In the genomic region with DNA sequence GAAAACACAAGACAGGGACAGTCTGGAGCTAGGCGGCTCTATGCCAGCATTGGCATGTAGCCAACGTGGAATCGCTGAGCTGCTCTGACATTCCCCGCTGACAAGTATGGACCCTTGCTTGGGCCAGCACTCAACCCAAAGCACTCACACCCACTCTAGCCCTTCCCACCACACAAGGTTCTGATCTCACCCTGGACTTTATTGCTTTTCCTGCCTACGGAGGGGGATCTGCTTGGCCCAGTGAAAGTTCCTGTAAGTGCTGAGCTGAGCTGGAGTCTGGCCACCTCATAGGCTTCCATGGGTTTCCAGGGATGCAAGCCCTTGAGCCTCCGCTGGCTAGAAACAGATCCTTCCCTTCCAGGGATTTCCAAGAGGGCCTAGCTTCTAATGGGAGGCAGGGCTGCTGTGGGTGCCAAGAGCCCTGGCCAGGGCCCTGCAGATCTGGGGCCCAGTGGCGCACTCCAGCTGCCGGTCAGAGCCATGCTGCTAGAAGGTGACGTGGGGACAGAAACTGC, we compare ENCODE assay signal across 8 mouse cellular contexts. TPM values are rescaled to one million over a fixed set of nuclear protein-coding genes. Genes with fewer than 3 reads are reported as not detected.
DNase-seq lines count a peak whose midpoint lies in the region; ATAC-seq lines count a peak whose summit lies in the region.

No protein-coding gene starts in this region.

- DNase-seq in embryonic facial prominence, embryonic 10.5 days (ENCODE audit: low spot score), result no peak
- DNase-seq in retina, postnatal 1 day, result peak; percentile 38
- no peak for DNase-seq in retina, embryonic 14.5 days (ENCODE audit: low spot score)
- DNase-seq in lung, postnatal 25 days (ENCODE audit: low spot score), result peak; percentile 31

- no peaks in the 10 kb centered on the region for H3K27me3 ChIP-seq in embryonic facial prominence, embryonic 13.5 days
- H3K27me3 ChIP-seq in embryonic facial prominence, embryonic 10.5 days (replicated peaks; ENCODE audit: low read depth, poor library complexity, severe bottlenecking), result no peaks in the 10 kb centered on the region
- H3K27me3 ChIP-seq in intestine, embryonic 15.5 days (replicated peaks), result no peaks in the 10 kb centered on the region

- no peaks in the 10 kb centered on the region for H3K36me3 ChIP-seq in embryonic facial prominence, embryonic 13.5 days
- H3K36me3 ChIP-seq in embryonic facial prominence, embryonic 10.5 days (replicated peaks), result no peaks in the 10 kb centered on the region
- no peaks in the 10 kb centered on the region for H3K36me3 ChIP-seq in intestine, embryonic 15.5 days

- no peaks in the 10 kb centered on the region for H3K9me3 ChIP-seq in embryonic facial prominence, embryonic 13.5 days
- H3K9me3 ChIP-seq in embryonic facial prominence, embryonic 10.5 days, result no peaks in the 10 kb centered on the region
- no peaks in the 10 kb centered on the region for H3K9me3 ChIP-seq in intestine, embryonic 15.5 days

- H3K27ac ChIP-seq in embryonic facial prominence, embryonic 13.5 days, result peak overlapping the region; percentile 60; the same call in 1 of the 2 replicates
- no peak overlapping the region; the same call in 1 of the 2 replicates for H3K27ac ChIP-seq in embryonic facial prominence, embryonic 10.5 days (replicated peaks)
- peak overlapping the region; percentile 56 for H3K27ac ChIP-seq in intestine, embryonic 15.5 days

- H3K4me2 ChIP-seq in embryonic facial prominence, embryonic 13.5 days, result no peak overlapping the region
- no peak overlapping the region for H3K4me2 ChIP-seq in intestine, embryonic 15.5 days (replicated peaks)

- H3K9ac ChIP-seq in embryonic facial prominence, embryonic 13.5 days, result no peak overlapping the region
- 0 out of 2 replicates have a peak overlapping the region, but pooled peaks have one; percentile 0 for H3K9ac ChIP-seq in intestine, embryonic 15.5 days

- peaks cover 19% of the 10 kb centered on the region for H3K4me1 ChIP-seq in embryonic facial prominence, embryonic 13.5 days
- 0 out of 2 replicates have a peak, but pooled peaks cover 4% of the 10 kb centered on the region for H3K4me1 ChIP-seq in embryonic facial prominence, embryonic 10.5 days
- peaks cover 40% of the 10 kb centered on the region for H3K4me1 ChIP-seq in intestine, embryonic 15.5 days (replicated peaks)

- peak; percentile 64; the same call in 1 of the 2 replicates for ATAC-seq in embryonic facial prominence, embryonic 13.5 days (ENCODE audit: insufficient number of reproducible peaks, insufficient read depth, low FRiP score, low TSS enrichment, low read depth)
- peak; percentile 14; the same call in 1 of the 2 replicates for ATAC-seq in intestine, embryonic 15.5 days
- no peak for ATAC-seq in megakaryocyte progenitor cell, adult 5-6 weeks (replicated peaks; ENCODE audit: poor library complexity)
- no peak for ATAC-seq in inflammation-experienced regulatory T-cells, adult 6 months

- 75% methylated on average over 9 of the region's 9 CpGs for WGBS in embryonic facial prominence, embryonic 13.5 days
- WGBS in embryonic facial prominence, embryonic 10.5 days, result 88% methylated on average over 9 of the region's 9 CpGs
- WGBS in intestine, embryonic 15.5 days, result 62% methylated on average over 9 of the region's 9 CpGs

- no peak overlapping the region for H3K4me3 ChIP-seq in embryonic facial prominence, embryonic 13.5 days
- H3K4me3 ChIP-seq in embryonic facial prominence, embryonic 10.5 days, result no peak overlapping the region
- H3K4me3 ChIP-seq in intestine, embryonic 15.5 days (replicated peaks), result no peak overlapping the region

RNA-seq across cellular contexts. Expression of a gene that starts 8.8 kb away (rescaled TPM):
- polyA plus RNA-seq in embryonic facial prominence, embryonic 13.5 days (2015; fragmentation: Nextera tagmentation; extraction: Ambion mirVana), result 7.0 and 7.7 TPM in 2 replicates
- polyA plus RNA-seq in embryonic facial prominence, embryonic 10.5 days (2016; fragmentation: Nextera tagmentation; extraction: Ambion mirVana), result 0.47 and 0.95 TPM in 2 replicates
- 3.7 and 4.2 TPM in 2 replicates for polyA plus RNA-seq in intestine, embryonic 15.5 days (2015; fragmentation: Nextera tagmentation; extraction: Ambion mirVana)
- not detected in 2 replicates for total RNA-seq in megakaryocyte progenitor cell, adult 5-6 weeks (2015)
- not detected in 2 replicates for total RNA-seq in megakaryocyte progenitor cell, adult 5-6 weeks (2017)
- polyA plus RNA-seq in inflammation-experienced regulatory T-cells, adult 6 months (2017; shearing (Covaris generic)), result under 1 TPM; 0.16 to 0.49 (median 0.33) TPM

Comparison
In these comparisons a context has a peak if more than half of its experiments do, and no peak if none do; other contexts are left out.
1. DNase-seq: peak in retina, postnatal 1 day (single experiment) and lung, postnatal 25 days (single experiment); none in embryonic facial prominence, embryonic 10.5 days (single experiment) and retina, embryonic 14.5 days (single experiment).
2. ATAC-seq: peak in embryonic facial prominence, embryonic 13.5 days (single experiment) and intestine, embryonic 15.5 days (single experiment); none in megakaryocyte progenitor cell, adult 5-6 weeks (single experiment) and inflammation-experienced regulatory T-cells, adult 6 months (single experiment).